Mouse (Mus musculus): ENCODE measurements around the gene Rab9b. TPM values are rescaled to one million over a fixed set of nuclear protein-coding genes. Genes with fewer than 3 reads are reported as not detected.
A peak's percentile ranks its signal among the peaks of the same experiment; 100 is the strongest.

The Rab9b gene
- 0.35 and 0.39 TPM in 2 replicates for polyA plus RNA-seq (2016; fragmentation: Nextera tagmentation; extraction: Ambion mirVana)

GRCm38 (mm10) chrX:136868061-136869040 lies at the start of gene Rab9b:
Gene Rab9b, minus strand, starts transcription at chrX:136868755.
- H3K9ac ChIP-seq (replicated peaks): peak within 1 kb of the TSS; percentile 42
- WGBS: 18% methylated on average over 36 of the region's 36 CpGs
- H3K4me1 ChIP-seq (replicated peaks): no peaks in the 10 kb centered on the region
- H3K36me3 ChIP-seq: no peaks in the 10 kb centered on the region
- peak within 1 kb of the TSS; percentile 49 for H3K4me3 ChIP-seq (replicated peaks)
- no peak within 1 kb of the TSS for H3K27ac ChIP-seq
- ATAC-seq (ENCODE audit: insufficient number of reproducible peaks, insufficient read depth, low FRiP score, low TSS enrichment, low read depth): peak; percentile 82
- peaks cover 20% of the 10 kb centered on the region for H3K27me3 ChIP-seq
- H3K9me3 ChIP-seq: no peaks in the 10 kb centered on the region
- H3K4me2 ChIP-seq: peak within 1 kb of the TSS; percentile 71

GRCm38 (mm10) chrX:136904369-136904768 lies 35.8 kb upstream of the Rab9b start:
- Histone ChIP-seq H3K4me3 (replicated peaks) (no peak overlapping the region), H3K36me3 (no peaks in the 10 kb centered on the region), H3K27ac (no peak overlapping the region), H3K4me1 (replicated peaks) (no peaks in the 10 kb centered on the region), H3K9me3 (no peaks in the 10 kb centered on the region), H3K4me2 (no peak overlapping the region), H3K9ac (replicated peaks) (no peak overlapping the region), H3K27me3 (no peaks in the 10 kb centered on the region)
- 64% methylated on average over 4 of the region's 4 CpGs for WGBS
- no peak for ATAC-seq (ENCODE audit: insufficient number of reproducible peaks, insufficient read depth, low FRiP score, low TSS enrichment, low read depth)

DNA sequence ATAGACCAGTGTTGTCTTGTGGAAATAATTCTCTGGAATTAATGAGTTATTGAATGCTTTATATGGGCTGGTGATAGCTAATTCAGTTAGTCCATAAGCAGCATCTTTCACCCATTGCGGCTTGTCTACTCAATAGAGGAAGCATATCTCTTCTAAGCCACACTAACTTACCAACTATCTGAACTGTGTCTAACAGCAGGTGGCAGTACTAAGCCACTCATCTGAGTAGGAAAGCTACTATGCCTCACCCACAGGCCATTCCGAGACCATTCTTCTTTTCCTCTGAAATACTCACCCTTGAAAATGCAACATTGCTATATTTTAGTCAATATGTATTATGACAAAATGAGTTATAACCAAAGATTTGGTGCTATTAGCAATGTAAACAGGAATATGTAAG lies 27.2 kb upstream of the Rab9b start:
- Histone ChIP-seq H3K27ac (no peak overlapping the region), H3K9me3 (no peaks in the 10 kb centered on the region), H3K9ac (replicated peaks) (no peak overlapping the region), H3K36me3 (no peaks in the 10 kb centered on the region), H3K4me2 (no peak overlapping the region), H3K4me1 (replicated peaks) (no peaks in the 10 kb centered on the region), H3K4me3 (replicated peaks) (no peak overlapping the region), H3K27me3 (no peaks in the 10 kb centered on the region)
- no peak for ATAC-seq (ENCODE audit: insufficient number of reproducible peaks, insufficient read depth, low FRiP score, low TSS enrichment, low read depth)
- 60% methylated on average over 2 of the region's 2 CpGs for WGBS

- H3K9me3 ChIP-seq: no peaks in the 10 kb centered on the region
- H3K4me2 ChIP-seq: no peak overlapping the region
- H3K36me3 ChIP-seq: no peaks in the 10 kb centered on the region
- no peaks in the 10 kb centered on the region for H3K27me3 ChIP-seq
- H3K9ac ChIP-seq (replicated peaks): no peak overlapping the region
- no peaks in the 10 kb centered on the region for H3K4me1 ChIP-seq (replicated peaks)
- ATAC-seq (ENCODE audit: insufficient number of reproducible peaks, insufficient read depth, low FRiP score, low TSS enrichment, low read depth): no peak
- no peak overlapping the region for H3K4me3 ChIP-seq (replicated peaks)
- no peak overlapping the region for H3K27ac ChIP-seq
- WGBS: 44% methylated on average over 3 of the region's 3 CpGs
These were observed 18.3 kb downstream of the Rab9b start for GRCm38 (mm10) chrX:136850300-136850699.

- Histone ChIP-seq H3K4me3 (replicated peaks) (no peak overlapping the region), H3K36me3 (no peaks in the 10 kb centered on the region), H3K27me3 (peaks cover 22% of the 10 kb centered on the region), H3K4me1 (replicated peaks) (no peaks in the 10 kb centered on the region), H3K27ac (no peak overlapping the region), H3K4me2 (no peak overlapping the region), H3K9me3 (no peaks in the 10 kb centered on the region), H3K9ac (replicated peaks) (no peak overlapping the region)
- ATAC-seq (ENCODE audit: insufficient number of reproducible peaks, insufficient read depth, low FRiP score, low TSS enrichment, low read depth): no peak
These were observed 39.9 kb downstream of the Rab9b start for GRCm38 (mm10) chrX:136828610-136829009.

GRCm38 (mm10) chrX:136825016-136825415 lies 43.5 kb downstream of the Rab9b start:
- H3K4me3 ChIP-seq (replicated peaks): no peak overlapping the region
- H3K27me3 ChIP-seq: peaks cover 12% of the 10 kb centered on the region
- H3K9me3 ChIP-seq: no peaks in the 10 kb centered on the region
- H3K4me2 ChIP-seq: no peak overlapping the region
- H3K27ac ChIP-seq: no peak overlapping the region
- no peaks in the 10 kb centered on the region for H3K4me1 ChIP-seq (replicated peaks)
- 75% methylated on average over 4 of the region's 4 CpGs for WGBS
- no peak overlapping the region for H3K9ac ChIP-seq (replicated peaks)
- no peaks in the 10 kb centered on the region for H3K36me3 ChIP-seq
- ATAC-seq (ENCODE audit: insufficient number of reproducible peaks, insufficient read depth, low FRiP score, low TSS enrichment, low read depth): no peak

- Histone ChIP-seq H3K9ac (replicated peaks) (no peak within 1 kb of the TSS), H3K4me2 (no peak within 1 kb of the TSS), H3K36me3 (no peaks in the 10 kb centered on the region), H3K27me3 (peaks cover 24% of the 10 kb centered on the region), H3K4me1 (replicated peaks) (no peaks in the 10 kb centered on the region), H3K4me3 (replicated peaks) (no peak within 1 kb of the TSS), H3K27ac (no peak within 1 kb of the TSS), H3K9me3 (no peaks in the 10 kb centered on the region)
- 46% methylated on average over 1 of the region's 1 CpGs for WGBS
- ATAC-seq (ENCODE audit: insufficient number of reproducible peaks, insufficient read depth, low FRiP score, low TSS enrichment, low read depth): no peak
These were observed 46.2 kb downstream of the Rab9b start, which contains the start of gene Plp1 for GRCm38 (mm10) chrX:136822371-136822770. Gene Plp1, plus strand, starts transcription at chrX:136822671.

DNA sequence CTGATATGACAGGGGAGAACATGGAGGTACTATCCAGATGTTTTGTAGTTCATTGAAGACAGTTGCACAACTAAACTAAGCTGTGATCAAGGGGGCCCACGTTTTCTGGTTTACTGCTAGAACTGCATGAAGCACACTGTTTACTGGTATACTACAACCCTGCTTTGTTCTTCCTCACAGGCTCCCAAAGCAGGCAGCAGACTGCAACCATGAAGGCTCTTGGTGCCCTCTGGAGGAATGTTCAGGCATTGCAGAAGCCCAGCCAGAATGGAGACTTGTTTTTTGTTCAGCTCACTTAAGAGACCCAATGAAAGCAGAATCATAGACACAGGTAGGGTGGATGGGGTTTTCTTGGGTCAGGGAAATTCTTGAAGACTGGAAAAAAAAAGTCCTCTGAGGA lies 48.3 kb downstream of the Rab9b start:
- Histone ChIP-seq H3K4me2 (no peak overlapping the region), H3K27ac (no peak overlapping the region), H3K9ac (replicated peaks) (no peak overlapping the region), H3K36me3 (no peaks in the 10 kb centered on the region), H3K4me1 (replicated peaks) (no peaks in the 10 kb centered on the region), H3K27me3 (peaks cover 24% of the 10 kb centered on the region), H3K4me3 (replicated peaks) (no peak overlapping the region), H3K9me3 (no peaks in the 10 kb centered on the region)
- 13% methylated on average over 1 of the region's 1 CpGs for WGBS
- no peak for ATAC-seq (ENCODE audit: insufficient number of reproducible peaks, insufficient read depth, low FRiP score, low TSS enrichment, low read depth)

DNA sequence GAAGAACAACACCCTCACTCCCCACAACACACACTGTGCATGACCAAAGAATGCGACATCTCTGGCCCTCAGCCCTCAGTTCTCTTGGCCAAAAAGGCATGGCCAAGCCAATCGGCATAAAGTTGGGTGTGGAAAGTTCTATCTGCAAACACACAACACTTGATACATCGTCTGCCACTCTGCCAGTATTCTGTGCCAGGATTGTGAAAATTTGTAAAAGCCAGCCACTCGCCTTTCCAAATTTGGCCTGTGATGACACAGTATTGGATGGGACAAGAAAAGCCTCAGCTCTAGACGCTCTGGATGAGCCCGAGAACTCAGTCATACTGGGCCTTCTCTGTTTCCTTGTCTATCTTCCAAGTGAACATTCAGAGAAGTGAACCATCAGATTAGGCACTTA lies 48.8 kb downstream of the Rab9b start:
- Histone ChIP-seq H3K4me3 (replicated peaks) (no peak overlapping the region), H3K27me3 (peaks cover 19% of the 10 kb centered on the region), H3K36me3 (no peaks in the 10 kb centered on the region), H3K4me1 (replicated peaks) (no peaks in the 10 kb centered on the region), H3K27ac (no peak overlapping the region), H3K4me2 (no peak overlapping the region), H3K9me3 (no peaks in the 10 kb centered on the region), H3K9ac (replicated peaks) (no peak overlapping the region)
- no peak for ATAC-seq (ENCODE audit: insufficient number of reproducible peaks, insufficient read depth, low FRiP score, low TSS enrichment, low read depth)
- WGBS: 94% methylated on average over 6 of the region's 6 CpGs

Other genes with a start within 250 kb of the Rab9b start
- gene Tceal1, start 160.8 kb downstream of the Rab9b start, polyA plus RNA-seq (2016; fragmentation: Nextera tagmentation; extraction: Ambion mirVana): 9.9 and 10.2 TPM in 2 replicates
- gene Morf4l2, start 125.1 kb downstream of the Rab9b start, polyA plus RNA-seq (2016; fragmentation: Nextera tagmentation; extraction: Ambion mirVana): 576 and 582 TPM in 2 replicates
- 0.18 TPM in 1 of 2 replicates, not detected in the other for gene Glra4, start 88.6 kb downstream of the Rab9b start, polyA plus RNA-seq (2016; fragmentation: Nextera tagmentation; extraction: Ambion mirVana)
- 5.4 and 5.5 TPM in 2 replicates for gene Plp1, start 46.1 kb downstream of the Rab9b start, polyA plus RNA-seq (2016; fragmentation: Nextera tagmentation; extraction: Ambion mirVana)
- not detected in 2 replicates for gene H2bfm, start 58.6 kb upstream of the Rab9b start, polyA plus RNA-seq (2016; fragmentation: Nextera tagmentation; extraction: Ambion mirVana)
- gene Tmsb15b2, start 106.7 kb upstream of the Rab9b start, polyA plus RNA-seq (2016; fragmentation: Nextera tagmentation; extraction: Ambion mirVana): 91.2 and 96.7 TPM in 2 replicates
- gene Tmsb15l, start 108.1 kb upstream of the Rab9b start, polyA plus RNA-seq (2016; fragmentation: Nextera tagmentation; extraction: Ambion mirVana): 6.9 and 9.4 TPM in 2 replicates
- 36.9 and 38.8 TPM in 2 replicates for gene Tmsb15b1, start 108.1 kb upstream of the Rab9b start, polyA plus RNA-seq (2016; fragmentation: Nextera tagmentation; extraction: Ambion mirVana)
- gene Zcchc18, start 124.4 kb upstream of the Rab9b start, polyA plus RNA-seq (2016; fragmentation: Nextera tagmentation; extraction: Ambion mirVana): 42.2 and 46.5 TPM in 2 replicates
- 11.2 and 15.4 TPM in 2 replicates for gene Slc25a53, start 169.5 kb upstream of the Rab9b start, polyA plus RNA-seq (2016; fragmentation: Nextera tagmentation; extraction: Ambion mirVana)
- 15.0 and 15.6 TPM in 2 replicates for gene Fam199x, start 180.8 kb upstream of the Rab9b start, polyA plus RNA-seq (2016; fragmentation: Nextera tagmentation; extraction: Ambion mirVana)